8 mouse cellular contexts compared by ENCODE assay signal in the genomic region with DNA sequence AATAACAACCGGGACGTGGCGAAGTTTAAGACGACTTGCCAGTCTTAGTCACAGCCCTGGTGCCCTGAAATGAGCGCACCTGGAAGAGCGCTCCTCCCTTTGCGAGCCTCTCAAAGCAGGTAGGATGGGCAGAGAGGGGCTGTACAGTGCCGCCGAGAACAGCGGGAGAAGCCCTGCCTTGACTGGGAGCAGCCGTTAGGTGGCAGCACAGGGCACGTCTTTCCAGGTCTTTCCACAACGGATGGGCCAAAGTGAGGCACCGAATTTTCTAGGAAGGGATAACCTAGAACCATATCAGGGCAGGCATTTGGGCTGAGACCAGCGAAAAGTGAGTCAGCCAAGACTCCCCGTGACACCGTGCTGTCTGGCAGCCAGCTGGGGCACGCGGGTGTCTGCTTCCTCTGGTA.
DNase-seq lines count a peak whose midpoint lies in the region; ATAC-seq and TF ChIP-seq lines count a peak whose summit lies in the region.

No protein-coding gene starts in this region.

- TF ChIP-seq CTCF in C2C12 (IDR thresholded peaks at IDR 0.05; ENCODE audit: control insufficient read depth, insufficient read depth, insufficient read length), result peak; percentile 93
- peak; percentile 95 for TF ChIP-seq CTCF in brain, embryonic 14.5 days (IDR thresholded peaks at IDR 0.05; ENCODE audit: borderline replicate concordance, extremely low read depth, insufficient read depth, insufficient read length)
- peak; percentile 95 for TF ChIP-seq CTCF in kidney, postnatal 0 days (IDR thresholded peaks at IDR 0.05; ENCODE audit: low read depth)

- no peak overlapping the region for H3K4me3 ChIP-seq in C2C12 (ENCODE audit: insufficient read depth, poor library complexity, severe bottlenecking)
- peak overlapping the region; percentile 41 for H3K4me3 ChIP-seq in heart, embryonic 13.5 days
- no peak overlapping the region for H3K4me3 ChIP-seq in kidney, postnatal 0 days (replicated peaks; ENCODE audit: low read depth, low read length)
- H3K4me3 ChIP-seq in liver, embryonic 11.5 days (ENCODE audit: low read depth, low read length), result peak overlapping the region; percentile 29; the same call in 1 of the 2 replicates
- H3K4me3 ChIP-seq in stomach, embryonic 15.5 days (replicated peaks), result peak overlapping the region; percentile 23; the same call in 1 of the 2 replicates

- peak overlapping the region; percentile 99 for H3K27ac ChIP-seq in heart, embryonic 13.5 days (replicated peaks)
- no peak overlapping the region for H3K27ac ChIP-seq in kidney, postnatal 0 days
- H3K27ac ChIP-seq in liver, embryonic 11.5 days (ENCODE audit: low read depth, low read length), result no peak overlapping the region
- H3K27ac ChIP-seq in stomach, embryonic 15.5 days, result no peak overlapping the region

- 4% methylated on average over 19 of the region's 19 CpGs for WGBS in heart, embryonic 13.5 days
- 4% methylated on average over 19 of the region's 19 CpGs for WGBS in kidney, postnatal 0 days
- 10% methylated on average over 19 of the region's 19 CpGs for WGBS in liver, embryonic 11.5 days
- 3% methylated on average over 19 of the region's 19 CpGs for WGBS in stomach, embryonic 15.5 days

- H3K9me3 ChIP-seq in heart, embryonic 13.5 days, result no peaks in the 10 kb centered on the region
- H3K9me3 ChIP-seq in kidney, postnatal 0 days (replicated peaks; ENCODE audit: low read length), result no peaks in the 10 kb centered on the region
- H3K9me3 ChIP-seq in liver, embryonic 11.5 days (ENCODE audit: control insufficient read depth, low read length), result no peaks in the 10 kb centered on the region
- H3K9me3 ChIP-seq in stomach, embryonic 15.5 days, result no peaks in the 10 kb centered on the region

- peaks cover 62% of the 10 kb centered on the region for H3K4me1 ChIP-seq in heart, embryonic 13.5 days
- peaks cover 10% of the 10 kb centered on the region for H3K4me1 ChIP-seq in kidney, postnatal 0 days (replicated peaks; ENCODE audit: insufficient read depth, low read length)
- peaks cover 9% of the 10 kb centered on the region for H3K4me1 ChIP-seq in liver, embryonic 11.5 days (replicated peaks; ENCODE audit: control insufficient read depth, insufficient read depth, low read length)
- H3K4me1 ChIP-seq in stomach, embryonic 15.5 days, result peaks cover 8% of the 10 kb centered on the region; the same call in 1 of the 2 replicates

- H3K79me3 ChIP-seq in C2C12 (ENCODE audit: low read depth), result no peaks in the 10 kb centered on the region

- no peaks in the 10 kb centered on the region for H3K79me2 ChIP-seq in C2C12 (ENCODE audit: control insufficient read depth, insufficient read depth)

- no peak overlapping the region for H3ac ChIP-seq in C2C12 (ENCODE audit: control insufficient read depth, insufficient read length, low read depth)

- H3K27me3 ChIP-seq in C2C12 (ENCODE audit: control insufficient read depth, insufficient read depth, insufficient read length), result no peaks in the 10 kb centered on the region
- no peaks in the 10 kb centered on the region for H3K27me3 ChIP-seq in heart, embryonic 13.5 days (replicated peaks)
- H3K27me3 ChIP-seq in kidney, postnatal 0 days (ENCODE audit: insufficient read depth, low read length), result no peaks in the 10 kb centered on the region
- H3K27me3 ChIP-seq in liver, embryonic 11.5 days (replicated peaks; ENCODE audit: control insufficient read depth, insufficient read depth, low read length), result peaks cover 3% of the 10 kb centered on the region; the same call in 1 of the 2 replicates
- no peaks in the 10 kb centered on the region for H3K27me3 ChIP-seq in stomach, embryonic 15.5 days (replicated peaks)

- DNase-seq in brain, embryonic 14.5 days (ENCODE audit: low read depth), result peak; percentile 87
- peak; percentile 92 for DNase-seq in kidney, postnatal 0 days (ENCODE audit: low spot score)
- peak; percentile 72 for DNase-seq in liver, embryonic 11.5 days (ENCODE audit: low spot score)
- peak; percentile 86 for DNase-seq in neural tube, embryonic 10.5 days (ENCODE audit: extremely low spot score, low spot score)

- TF ChIP-seq POLR2A in brain, embryonic 14.5 days (IDR thresholded peaks at IDR 0.05; ENCODE audit: borderline replicate concordance, extremely low read depth, insufficient read depth, insufficient read length, poor library complexity, severe bottlenecking), result no peak

- H3K4me2 ChIP-seq in heart, embryonic 13.5 days, result peak overlapping the region; percentile 67
- peak overlapping the region; percentile 56 for H3K4me2 ChIP-seq in kidney, postnatal 0 days (ENCODE audit: low read length)
- peak overlapping the region; percentile 73 for H3K4me2 ChIP-seq in liver, embryonic 11.5 days
- H3K4me2 ChIP-seq in stomach, embryonic 15.5 days, result peak overlapping the region; percentile 59

- H3K9ac ChIP-seq in heart, embryonic 13.5 days, result peak overlapping the region; percentile 78
- H3K9ac ChIP-seq in kidney, postnatal 0 days (ENCODE audit: low read depth, low read length), result no peak overlapping the region
- 0 out of 2 replicates have a peak overlapping the region, but pooled peaks have one; percentile 25 for H3K9ac ChIP-seq in liver, embryonic 11.5 days (ENCODE audit: low read depth, low read length)
- no peak overlapping the region for H3K9ac ChIP-seq in stomach, embryonic 15.5 days

- H3K36me3 ChIP-seq in C2C12 (ENCODE audit: control insufficient read depth, insufficient read depth), result no peaks in the 10 kb centered on the region
- no peaks in the 10 kb centered on the region for H3K36me3 ChIP-seq in heart, embryonic 13.5 days
- no peaks in the 10 kb centered on the region for H3K36me3 ChIP-seq in kidney, postnatal 0 days (ENCODE audit: insufficient read depth, low read length)
- no peaks in the 10 kb centered on the region for H3K36me3 ChIP-seq in liver, embryonic 11.5 days (ENCODE audit: control insufficient read depth, insufficient read depth, low read length)
- no peaks in the 10 kb centered on the region for H3K36me3 ChIP-seq in stomach, embryonic 15.5 days

- ATAC-seq in erythroblast, adult 5-6 weeks (replicated peaks; ENCODE audit: low FRiP score, poor library complexity, severe bottlenecking), result peak; percentile 86
- ATAC-seq in heart, embryonic 13.5 days (ENCODE audit: extremely low read depth, insufficient number of reproducible peaks, low FRiP score, low TSS enrichment), result peak; percentile 55; the same call in 1 of the 2 replicates
- peak; percentile 74; the same call in 1 of the 2 replicates for ATAC-seq in kidney, postnatal 0 days (replicated peaks; ENCODE audit: low FRiP score, low read depth)
- ATAC-seq in liver, embryonic 11.5 days (replicated peaks; ENCODE audit: low FRiP score), result peak; percentile 41; the same call in 1 of the 2 replicates
- ATAC-seq in stomach, embryonic 15.5 days (ENCODE audit: insufficient read depth, low FRiP score, low read depth), result peak; percentile 27; the same call in 1 of the 2 replicates

TF ChIP-seq in C2C12, 6 proteins besides CTCF, POLR2A, EP300 and RAD21:
- TF ChIP-seq MAX (IDR thresholded peaks at IDR 0.05), result no peak
- no peak for TF ChIP-seq MYOD1 (IDR thresholded peaks at IDR 0.05; ENCODE audit: control insufficient read depth, insufficient read length, low read depth)
- TF ChIP-seq FOSL1 (IDR thresholded peaks at IDR 0.05; ENCODE audit: insufficient read depth, low read length, poor library complexity, severe bottlenecking), result peak; percentile 7
TF ChIP-seq in C2C12: peak in this region for 1.

Comparison
In these comparisons a context has a peak if more than half of its experiments do, and no peak if none do; other contexts are left out.
1. H3K4me3 ChIP-seq: peak in heart, embryonic 13.5 days (single experiment), liver, embryonic 11.5 days (single experiment) and stomach, embryonic 15.5 days (single experiment); none in C2C12 (single experiment) and kidney, postnatal 0 days (single experiment).
2. ATAC-seq: peak in every context shown above with its lines; median percentile 86 in erythroblast, adult 5-6 weeks; 74 in kidney, postnatal 0 days; 55 in heart, embryonic 13.5 days; 41 in liver, embryonic 11.5 days; 27 in stomach, embryonic 15.5 days.
3. H3K9ac ChIP-seq: peak in heart, embryonic 13.5 days (single experiment) and liver, embryonic 11.5 days (single experiment); none in kidney, postnatal 0 days (single experiment) and stomach, embryonic 15.5 days (single experiment).
4. Peak in every context shown above with its lines, with median percentiles within 50 percentile points of each other: CTCF ChIP-seq, DNase-seq and H3K4me2 ChIP-seq.